Mouse (Mus musculus): ENCODE data around the gene Sema5b. TPM values are rescaled to one million over a fixed set of nuclear protein-coding genes. Genes with fewer than 3 reads are reported as not detected.

Gene Sema5b
- polyA plus RNA-seq, 1 experiment from 2014 or later = 22.4 TPM

DNA sequence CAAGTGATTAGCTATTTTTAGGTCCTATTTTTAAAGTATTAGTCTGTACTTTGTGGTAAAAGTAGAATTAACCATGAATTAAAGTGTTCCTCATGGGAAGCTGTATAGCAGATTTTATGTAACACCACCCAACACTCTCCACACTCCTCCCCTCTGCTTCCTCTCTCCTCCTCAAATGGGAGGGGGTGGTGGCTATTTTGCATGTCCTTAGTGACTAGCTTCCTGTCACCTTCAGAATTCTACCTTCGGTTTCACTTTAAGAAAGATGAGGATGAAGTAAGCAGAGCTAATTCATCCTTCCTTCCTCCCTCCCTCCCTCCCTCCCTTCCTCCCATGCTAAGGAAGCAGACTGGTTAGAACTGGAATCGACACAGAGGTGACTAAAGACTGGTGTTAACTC lies 155.2 kb downstream of the Sema5b start:
- POLR2A ChIA-PET = no interaction called here
- CTCF ChIA-PET = no interaction called here
- in situ Hi-C loops (cut with MboI; ENCODE audit: low pct_unique_long_range_greater_than_20kb) = no loop called here
- ATAC-seq (no peak), DNase-seq (ENCODE audit: low read depth, low spot score) (no peak)
- H3K27me3 ChIP-seq = no peaks in the 10 kb centered on the region
- TF ChIP-seq CTCF (IDR thresholded peaks at IDR 0.05) = no peak

DNA sequence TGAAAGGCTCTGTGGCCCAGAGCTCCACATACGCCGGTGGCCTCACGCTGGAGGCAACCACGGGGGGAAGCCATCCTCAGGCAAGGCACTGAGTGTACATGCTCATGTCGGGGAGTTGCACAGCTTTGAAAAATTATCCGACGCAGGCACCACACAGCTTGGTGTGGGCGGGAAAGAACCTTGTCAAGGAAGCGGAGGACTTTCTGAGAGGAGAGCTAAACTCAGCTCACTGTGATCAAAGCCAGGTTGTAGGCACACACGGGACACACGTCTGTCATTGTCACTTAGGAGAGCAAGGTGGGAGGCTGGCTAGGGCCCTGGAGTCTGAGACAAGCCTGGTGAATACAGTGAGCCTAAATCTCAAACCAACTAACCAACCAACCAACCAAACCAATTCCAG lies 160.9 kb downstream of the Sema5b start:
- ATAC-seq (no peak), DNase-seq (ENCODE audit: low read depth, low spot score) (no peak)
- H3K27me3 ChIP-seq = no peaks in the 10 kb centered on the region
- ChIA-PET POLR2A (no interaction called here), CTCF (interaction anchor here (1.2 kb wide), 1 partner anchor 13 kb away, joined by 3 read pairs; no protein-coding TSS in a partner anchor)
- in situ Hi-C loops (cut with MboI; ENCODE audit: low pct_unique_long_range_greater_than_20kb) = no loop called here
- TF ChIP-seq CTCF (IDR thresholded peaks at IDR 0.05) = no peak

DNA sequence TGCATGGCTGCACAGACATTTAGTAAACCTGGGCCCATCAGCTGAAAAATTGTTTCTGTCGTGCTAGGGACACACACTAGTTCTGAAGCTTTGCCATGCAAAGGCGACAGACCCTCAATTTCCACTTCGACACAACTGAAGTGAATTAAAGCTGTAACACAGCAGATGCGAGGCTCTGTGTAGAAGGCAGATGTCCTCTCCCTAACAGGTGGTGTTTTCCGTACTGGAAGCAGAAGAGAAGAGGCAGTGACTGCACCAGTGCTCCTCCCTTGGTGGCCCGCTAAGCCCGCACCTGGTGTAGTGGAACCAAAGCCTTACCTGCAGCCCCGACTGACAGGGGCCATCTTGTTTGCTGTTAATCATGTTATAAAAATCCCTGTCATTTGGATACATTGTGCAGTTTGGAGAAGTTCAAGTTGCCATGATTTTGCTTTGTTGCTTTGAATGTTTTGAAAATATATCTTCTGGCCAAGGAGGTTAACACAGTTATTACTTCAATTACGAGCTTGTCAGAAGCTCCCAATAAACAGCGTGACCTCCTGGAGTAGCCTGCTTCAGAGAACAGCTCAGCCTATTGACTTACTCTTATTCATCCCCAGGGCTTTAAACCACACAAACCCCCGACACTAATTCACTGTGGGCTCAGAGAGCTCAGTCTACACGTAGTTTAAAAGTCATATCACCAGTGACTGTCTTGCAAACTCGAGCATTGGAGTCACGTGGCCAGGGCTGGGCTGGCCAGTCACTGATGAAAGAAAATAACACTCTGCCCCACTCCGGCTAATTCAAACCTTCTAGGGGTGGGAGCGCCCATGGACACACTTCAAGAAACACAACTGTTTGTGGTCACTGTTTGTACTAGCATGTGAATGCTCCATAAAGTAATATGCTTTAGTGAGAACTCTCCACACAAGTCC lies 163.1 kb downstream of the Sema5b start:
- POLR2A ChIA-PET = no interaction called here
- H3K27me3 ChIP-seq = no peaks in the 10 kb centered on the region
- DNase-seq (ENCODE audit: low read depth, low spot score) (no peak), ATAC-seq (no peak)
- CTCF ChIA-PET = no interaction called here
- in situ Hi-C loops (cut with MboI; ENCODE audit: low pct_unique_long_range_greater_than_20kb) = no loop called here
- no peak for TF ChIP-seq CTCF (IDR thresholded peaks at IDR 0.05)

DNA sequence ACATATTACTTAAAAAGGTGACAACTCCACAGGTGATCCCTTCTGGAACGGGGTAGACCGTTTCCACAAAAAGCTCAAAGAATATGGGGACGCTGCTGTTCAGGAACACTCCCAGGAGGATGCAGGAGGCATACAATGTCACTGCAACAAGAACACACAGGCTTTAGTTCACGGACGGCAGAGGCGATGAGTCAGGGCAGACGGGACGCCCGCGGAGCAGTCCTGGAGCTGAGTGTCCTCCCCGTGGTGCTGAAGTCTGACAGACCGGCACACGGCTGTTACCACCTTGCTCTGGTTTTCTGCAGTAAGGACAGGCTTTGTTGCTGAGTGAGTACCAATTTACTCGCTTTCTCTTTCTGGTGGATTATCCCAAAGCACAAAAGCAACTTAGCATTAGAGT lies 163.9 kb downstream of the Sema5b start:
- no peaks in the 10 kb centered on the region for H3K27me3 ChIP-seq
- no peak for TF ChIP-seq CTCF (IDR thresholded peaks at IDR 0.05)
- no peak for ATAC-seq
- ChIA-PET POLR2A (no interaction called here), CTCF (no interaction called here)
- no peak for DNase-seq (ENCODE audit: low read depth, low spot score)
- in situ Hi-C loops (cut with MboI; ENCODE audit: low pct_unique_long_range_greater_than_20kb) = no loop called here

DNA sequence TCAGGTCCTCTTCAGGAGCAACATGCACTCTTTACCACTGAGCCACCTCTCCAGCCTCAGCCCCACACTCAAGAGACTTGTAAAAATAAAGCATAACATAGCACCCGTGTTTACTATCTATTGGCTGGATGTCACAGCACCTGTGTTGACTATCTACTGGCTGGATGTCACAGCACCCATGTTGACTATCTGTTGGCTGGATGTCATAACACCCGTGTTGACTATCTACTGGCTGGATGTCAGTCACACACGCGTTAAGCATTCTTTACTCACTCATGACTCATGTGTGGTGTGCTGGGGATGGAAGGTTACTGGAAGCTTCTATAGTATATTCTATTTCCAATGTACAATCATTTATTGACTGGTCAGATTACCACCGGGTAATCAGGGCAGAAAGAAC lies 166.1 kb downstream of the Sema5b start:
- CTCF ChIA-PET = no interaction called here
- no peak for DNase-seq (ENCODE audit: low read depth, low spot score)

DNA sequence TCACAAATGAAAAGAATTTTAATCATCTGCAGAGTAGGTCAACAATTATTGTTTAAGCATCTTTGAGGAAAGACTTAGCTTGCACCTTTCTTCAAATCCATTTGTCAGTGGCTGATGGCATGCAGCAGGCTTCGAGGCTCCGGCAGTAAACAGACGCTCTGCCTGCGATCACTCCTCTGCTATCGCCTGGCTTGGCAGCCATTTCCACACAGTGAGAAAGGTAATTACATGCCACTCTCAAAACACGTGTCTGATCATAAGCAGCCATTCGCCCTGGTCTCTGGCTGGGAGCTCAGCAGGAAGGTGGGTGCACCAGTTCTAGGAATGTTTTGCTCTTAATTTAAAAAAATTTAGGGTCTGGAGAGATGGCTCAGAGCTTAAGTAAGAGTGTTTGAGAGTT lies 170.1 kb downstream of the Sema5b start:
- ATAC-seq = no peak
- DNase-seq (ENCODE audit: low read depth, low spot score) = no peak
- ChIA-PET CTCF (no interaction called here), POLR2A (no interaction called here)
- TF ChIP-seq CTCF (IDR thresholded peaks at IDR 0.05) = no peak
- in situ Hi-C loops (cut with MboI; ENCODE audit: low pct_unique_long_range_greater_than_20kb) = no loop called here
- no peaks in the 10 kb centered on the region for H3K27me3 ChIP-seq

More for the DNA sequence above, 166.1 kb downstream of the Sema5b start:
- in situ Hi-C loops (cut with MboI; ENCODE audit: low pct_unique_long_range_greater_than_20kb) = no loop called here
- H3K27me3 ChIP-seq = no peaks in the 10 kb centered on the region
- no peak for TF ChIP-seq CTCF (IDR thresholded peaks at IDR 0.05)
- POLR2A ChIA-PET = no interaction called here
- no peak for ATAC-seq

DNA sequence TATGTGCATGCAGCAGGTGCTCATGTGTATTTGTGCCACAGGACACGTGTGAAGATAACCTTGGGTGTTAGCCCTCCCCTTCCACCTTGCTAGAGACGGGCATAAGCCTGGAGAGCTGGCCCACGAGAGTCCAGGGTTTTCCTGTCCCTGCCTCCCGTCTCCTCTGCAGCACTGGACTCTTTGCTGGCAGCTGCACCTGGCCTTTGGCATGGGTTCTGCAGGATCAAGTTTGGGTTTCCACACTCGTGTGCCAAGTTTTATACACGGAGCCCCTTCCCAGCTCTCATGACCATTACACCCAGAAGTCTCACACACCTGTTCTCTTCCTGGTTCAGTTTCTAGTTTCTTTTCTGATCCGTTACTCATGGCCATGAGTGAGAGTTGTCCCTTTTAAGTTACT lies 172.7 kb downstream of the Sema5b start:
- in situ Hi-C loops (cut with MboI; ENCODE audit: low pct_unique_long_range_greater_than_20kb) = no loop called here

More for the DNA sequence above, 172.7 kb downstream of the Sema5b start:
- no peak for ATAC-seq
- ChIA-PET POLR2A (interaction anchor here (0.6 kb wide), 1 partner anchor 49 kb away, joined by 3 read pairs; no protein-coding TSS in a partner anchor), CTCF (no interaction called here)
- TF ChIP-seq CTCF (IDR thresholded peaks at IDR 0.05) = no peak
- H3K27me3 ChIP-seq = no peaks in the 10 kb centered on the region
- no peak for DNase-seq (ENCODE audit: low read depth, low spot score)

Other genes with a start within 250 kb of the Sema5b start
- gene Sec22a, start 177.2 kb upstream of the Sema5b start, polyA plus RNA-seq (2021) = 28.8 TPM
- 22.2 TPM for gene Pdia5, start 50.3 kb upstream of the Sema5b start, polyA plus RNA-seq (2021)
- 48.9 TPM for gene Dirc2, start 228.2 kb downstream of the Sema5b start, polyA plus RNA-seq (2021)
- gene Hspbap1, start 229.2 kb downstream of the Sema5b start, polyA plus RNA-seq (2021) = 14.2 TPM

Data from Patski (cell line).